Mouse (Mus musculus) hindbrain, embryonic 10.5 days (tissue): ENCODE data around the gene Map2. TPM values are rescaled to one million over a fixed set of nuclear protein-coding genes. Genes with fewer than 3 reads are reported as not detected.

Experiments used
- DNase-seq: peaks from one replicate; pipeline ENCODE4 v3.0.0-alpha.2; 2017; ENCODE audit warnings: low spot score
- H3K27ac ChIP-seq: fragments of 300-500 bp; sonication (generic); 2 replicates; pipeline ENCODE4 v1.5.1; 2016; ENCODE audit warnings: mild to moderate bottlenecking, moderate library complexity
- H3K27me3 ChIP-seq: fragments of 300-500 bp; sonication (generic); 2 replicates; pipeline ENCODE4 v1.6.1; 2016; ENCODE audit warnings: mild to moderate bottlenecking; ENCODE audit not compliant: poor library complexity, insufficient read depth, severe bottlenecking
- H3K36me3 ChIP-seq: fragments of 300-500 bp; sonication (generic); 2 replicates; pipeline ENCODE4 v1.6.1; 2016; ENCODE audit warnings: mild to moderate bottlenecking, moderate library complexity
- H3K4me1 ChIP-seq: fragments of 300-500 bp; sonication (generic); replicated peaks from 2 replicates; pipeline ENCODE4 v1.6.1; 2016; ENCODE audit warnings: mild to moderate bottlenecking
- H3K4me3 ChIP-seq: fragments of 300-500 bp; sonication (generic); 2 replicates; pipeline ENCODE4 v1.5.1; 2016; ENCODE audit warnings: mild to moderate bottlenecking, moderate library complexity
- H3K9me3 ChIP-seq: fragments of 300-500 bp; sonication (generic); 2 replicates; pipeline ENCODE4 v1.6.1; 2016; ENCODE audit warnings: mild to moderate bottlenecking, moderate library complexity
- WGBS: fragments of 180-500 bp; shearing (Covaris S2); methylation state at CpG from one replicate; pipeline ENCODE4 v1.1.7; 2016; 5-methylcytosine and 5-hydroxymethylcytosine counted together
- polyA plus RNA-seq: library from polyadenylated mRNA; unstranded; fragments of >200 nt; fragmentation: Nextera tagmentation; extraction: Ambion mirVana; gene quantifications from 2 replicates; pipeline ENCODE4 v1.2.1, GENCODE M21; 2016

The Map2 gene
- polyA plus RNA-seq, 1 experiment from 2014 or later, result 164 TPM

DNA sequence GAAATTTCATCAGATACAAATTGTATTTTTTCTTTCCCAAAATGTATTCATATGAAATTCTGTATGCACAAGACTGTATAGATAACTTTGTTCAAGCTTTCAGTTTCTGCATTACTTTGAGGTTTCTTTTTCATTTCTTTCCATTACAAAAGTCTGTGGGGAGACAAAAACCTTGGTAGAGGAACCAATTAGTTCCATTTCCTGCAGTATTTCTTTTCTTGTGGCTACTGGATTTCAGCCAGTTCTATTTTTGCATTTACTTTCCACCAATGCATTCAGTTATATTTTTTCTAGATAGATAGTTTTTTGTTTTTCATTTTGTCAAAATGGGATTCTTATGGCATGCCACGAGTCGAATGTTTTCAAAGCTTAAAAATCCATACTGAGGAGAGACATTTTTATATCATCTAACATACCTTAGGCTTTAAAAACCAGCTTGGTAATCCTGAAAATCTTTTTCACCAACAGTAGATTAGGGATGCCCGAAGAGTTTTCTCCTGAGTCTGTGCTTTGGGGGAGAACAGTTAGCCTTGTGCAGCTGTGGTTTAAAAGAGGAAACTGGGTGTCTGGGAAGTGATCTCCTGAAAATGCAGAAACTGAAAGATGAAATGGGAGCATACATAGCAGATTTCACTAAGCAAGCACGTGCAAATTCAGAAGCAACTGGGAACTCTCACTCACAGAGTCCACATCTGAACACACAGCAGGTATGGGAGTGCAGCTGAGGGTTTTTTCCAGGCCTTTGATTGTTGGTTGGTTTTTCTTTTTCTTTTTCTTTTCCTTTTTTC is 104.3 kb downstream of the Map2 start:
- 90% methylated on average over 4 of the region's 4 CpGs for WGBS
- DNase-seq, result no peak

DNA sequence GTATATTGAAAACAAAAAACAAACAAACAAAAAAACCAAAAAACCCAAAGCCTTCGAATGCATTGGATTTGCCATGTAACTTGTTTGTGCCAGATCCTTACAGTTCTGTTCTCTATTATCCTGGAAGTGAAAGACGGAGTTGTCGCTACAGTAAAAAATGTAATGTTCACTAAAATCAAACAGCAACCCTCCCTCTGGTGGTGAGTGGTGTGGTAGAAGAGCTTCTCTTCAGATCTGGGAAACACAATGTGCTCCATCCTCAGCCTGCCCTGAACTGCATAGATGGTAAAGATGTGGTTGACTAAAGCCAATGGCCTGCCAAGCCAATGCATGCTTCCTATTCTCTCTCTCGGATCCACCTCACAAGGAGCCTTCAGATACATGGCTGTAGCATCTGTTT is 105.1 kb downstream of the Map2 start:
- WGBS, result 89% methylated on average over 4 of the region's 4 CpGs
- Histone ChIP-seq H3K27ac (no peak overlapping the region), H3K4me1 (no peaks in the 10 kb centered on the region), H3K27me3 (no peaks in the 10 kb centered on the region), H3K4me3 (no peak overlapping the region), H3K9me3 (no peaks in the 10 kb centered on the region), H3K36me3 (0 out of 2 replicates have a peak, but pooled peaks cover 3% of the 10 kb centered on the region)
- no peak for DNase-seq

More for the DNA sequence above, 104.3 kb downstream of the Map2 start:
- Histone ChIP-seq H3K27me3 (no peaks in the 10 kb centered on the region), H3K9me3 (no peaks in the 10 kb centered on the region), H3K36me3 (0 out of 2 replicates have a peak, but pooled peaks cover 3% of the 10 kb centered on the region), H3K4me3 (no peak overlapping the region), H3K4me1 (no peaks in the 10 kb centered on the region), H3K27ac (no peak overlapping the region)

DNA sequence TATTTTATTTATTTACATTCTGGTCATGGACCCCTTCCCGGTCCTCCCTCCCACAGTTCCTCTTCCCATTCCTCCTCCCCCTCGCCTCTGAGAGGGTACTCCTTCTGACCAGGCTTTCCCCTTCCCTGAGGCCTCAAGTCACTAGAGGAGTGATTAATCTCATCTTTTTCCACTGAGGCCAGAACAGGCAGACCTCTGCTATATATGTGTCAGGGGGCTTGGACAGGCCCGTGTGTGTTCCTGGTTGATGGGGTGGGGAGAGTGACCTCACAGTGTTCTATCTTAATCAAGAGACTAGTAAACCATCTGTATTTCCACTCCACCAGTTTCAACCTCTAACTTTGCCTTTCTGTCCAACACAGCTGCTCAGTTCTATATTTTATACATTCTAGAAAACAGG is 107.4 kb downstream of the Map2 start:
- H3K4me3 ChIP-seq, result no peak overlapping the region
- no peak overlapping the region for H3K27ac ChIP-seq
- no peak for DNase-seq
- no peaks in the 10 kb centered on the region for H3K27me3 ChIP-seq
- H3K9me3 ChIP-seq, result no peaks in the 10 kb centered on the region
- H3K36me3 ChIP-seq, result 0 out of 2 replicates have a peak, but pooled peaks cover 3% of the 10 kb centered on the region
- no peaks in the 10 kb centered on the region for H3K4me1 ChIP-seq
- 72% methylated on average over 3 of the region's 3 CpGs for WGBS

DNA sequence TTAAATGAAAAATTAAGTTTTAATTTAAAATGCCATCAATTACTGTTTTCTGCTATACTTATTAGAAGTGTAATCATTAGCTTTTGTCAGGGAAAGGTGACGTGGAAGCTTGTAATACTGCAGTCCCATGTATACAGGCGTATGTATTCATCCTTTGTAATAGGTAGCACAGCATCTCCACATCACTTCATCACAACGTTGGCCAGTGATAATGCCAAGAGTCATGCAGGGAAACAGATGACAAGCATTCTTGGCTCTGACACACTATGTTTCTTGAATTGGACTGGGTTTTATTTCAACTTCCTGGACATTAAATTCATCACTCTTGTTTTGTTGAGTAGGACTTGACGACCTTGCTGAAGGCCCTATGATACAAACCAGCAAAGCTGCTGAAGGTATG is 113.9 kb downstream of the Map2 start:
- H3K4me1 ChIP-seq, result no peaks in the 10 kb centered on the region
- H3K27ac ChIP-seq, result no peak overlapping the region
- no peaks in the 10 kb centered on the region for H3K36me3 ChIP-seq
- no peak overlapping the region for H3K4me3 ChIP-seq
- H3K9me3 ChIP-seq, result no peaks in the 10 kb centered on the region
- H3K27me3 ChIP-seq, result no peaks in the 10 kb centered on the region
- DNase-seq, result no peak
- WGBS, result 90% methylated on average over 4 of the region's 4 CpGs

DNA sequence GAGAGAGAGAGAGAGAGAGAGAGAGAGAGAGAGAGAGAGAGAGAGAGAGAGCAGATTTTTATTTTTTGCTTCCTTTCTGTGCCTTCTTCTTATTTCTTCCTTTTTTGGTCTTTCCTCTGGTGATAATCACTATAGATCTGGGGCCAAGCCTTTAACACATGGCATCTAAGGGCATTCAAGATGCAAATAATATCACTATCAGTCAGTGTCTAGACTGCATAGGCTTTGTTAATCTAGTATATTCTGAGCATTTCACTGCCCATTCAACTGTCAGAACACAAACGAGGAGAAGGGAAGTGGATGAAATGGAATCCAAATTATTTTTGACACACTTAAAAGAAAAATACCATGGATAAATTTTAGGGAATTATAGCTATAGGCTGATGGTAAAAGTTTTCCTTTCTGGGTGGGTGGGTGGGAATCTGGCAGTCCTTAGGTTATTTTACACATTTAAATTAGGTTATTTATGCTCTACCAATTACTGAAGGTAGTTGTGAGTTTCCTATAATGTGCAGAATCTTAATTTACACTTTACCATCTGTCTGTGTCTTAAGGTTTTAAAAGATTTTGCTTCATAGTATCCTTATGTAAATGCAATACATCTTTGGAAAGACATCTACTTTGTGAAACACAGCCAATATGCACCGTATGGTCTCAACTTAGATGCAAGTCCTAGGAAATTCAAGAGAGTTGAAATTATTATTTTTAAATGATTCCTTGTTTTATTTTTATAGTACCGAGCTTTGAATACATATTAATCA is 117.2 kb downstream of the Map2 start:
- 85% methylated on average over 3 of the region's 3 CpGs for WGBS

DNA sequence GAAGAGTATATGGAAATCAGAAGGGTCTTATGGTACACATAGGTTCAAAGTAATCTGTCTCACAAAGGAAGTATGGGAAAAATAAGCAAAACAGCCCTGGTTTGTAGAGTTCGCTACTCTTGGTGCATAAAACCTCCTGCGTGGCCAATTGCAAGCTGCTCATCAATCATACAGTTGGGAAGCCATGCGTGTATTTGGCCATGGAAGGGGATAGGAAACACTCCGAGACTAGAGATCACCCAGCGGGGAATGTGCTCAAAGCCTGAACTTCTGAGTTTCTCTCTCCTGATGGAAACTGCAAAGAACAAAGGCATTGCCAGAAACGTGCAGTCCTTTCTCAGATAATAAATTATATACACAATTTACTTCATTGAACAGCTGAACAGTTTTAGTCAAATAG is 124.3 kb downstream of the Map2 start:
- Histone ChIP-seq H3K4me1 (no peaks in the 10 kb centered on the region), H3K4me3 (no peak overlapping the region), H3K27ac (no peak overlapping the region), H3K36me3 (no peaks in the 10 kb centered on the region), H3K9me3 (no peaks in the 10 kb centered on the region), H3K27me3 (no peaks in the 10 kb centered on the region)
- no peak for DNase-seq
- 86% methylated on average over 6 of the region's 6 CpGs for WGBS

More for the DNA sequence above, 117.2 kb downstream of the Map2 start:
- Histone ChIP-seq H3K27ac (no peak overlapping the region), H3K27me3 (no peaks in the 10 kb centered on the region), H3K4me3 (no peak overlapping the region), H3K9me3 (no peaks in the 10 kb centered on the region), H3K36me3 (no peaks in the 10 kb centered on the region), H3K4me1 (no peaks in the 10 kb centered on the region)
- DNase-seq, result no peak

DNA sequence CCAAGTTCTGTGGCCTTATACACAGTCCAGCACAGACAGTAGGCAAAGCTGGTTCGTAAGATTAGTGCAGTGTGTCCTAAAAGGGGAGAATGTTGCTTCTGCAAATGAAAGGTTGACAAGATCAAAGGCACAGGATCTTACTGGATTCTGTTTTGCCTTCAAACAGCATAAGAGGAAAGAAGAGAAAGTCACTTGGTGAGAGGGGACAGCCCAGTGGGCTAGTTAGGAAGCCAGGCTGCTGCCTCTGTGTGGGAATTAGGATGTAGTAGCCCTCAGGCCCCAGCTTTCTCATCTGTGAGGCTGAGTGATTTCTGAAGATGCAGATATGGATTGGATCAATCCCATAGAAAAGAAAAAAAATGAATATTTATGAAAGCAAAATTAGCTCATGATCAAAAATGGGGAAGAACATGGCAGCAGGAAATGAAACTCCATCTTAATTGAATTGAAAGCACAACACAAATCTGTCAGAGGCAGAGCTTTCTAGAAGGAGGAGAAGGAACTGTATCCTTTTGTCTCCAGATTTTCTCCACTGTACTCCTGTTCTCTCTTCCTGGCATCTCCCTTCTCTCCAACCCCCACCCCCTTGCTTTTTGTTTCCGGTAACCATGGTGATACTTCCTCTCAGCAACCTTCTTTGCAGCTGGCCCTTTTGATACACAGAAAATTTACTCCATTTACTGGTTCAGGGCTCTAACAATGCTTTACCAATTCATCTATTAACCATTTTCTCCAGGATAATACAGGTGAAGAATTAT is 145.5 kb downstream of the Map2 start:
- peak; percentile 15 for DNase-seq
- H3K27me3 ChIP-seq, result no peaks in the 10 kb centered on the region
- WGBS, result 60% methylated on average over 2 of the region's 2 CpGs
- H3K27ac ChIP-seq, result peak overlapping the region; percentile 87
- H3K36me3 ChIP-seq, result no peaks in the 10 kb centered on the region
- peaks cover 32% of the 10 kb centered on the region for H3K4me1 ChIP-seq
- H3K9me3 ChIP-seq, result no peaks in the 10 kb centered on the region
- H3K4me3 ChIP-seq, result no peak overlapping the region

DNA sequence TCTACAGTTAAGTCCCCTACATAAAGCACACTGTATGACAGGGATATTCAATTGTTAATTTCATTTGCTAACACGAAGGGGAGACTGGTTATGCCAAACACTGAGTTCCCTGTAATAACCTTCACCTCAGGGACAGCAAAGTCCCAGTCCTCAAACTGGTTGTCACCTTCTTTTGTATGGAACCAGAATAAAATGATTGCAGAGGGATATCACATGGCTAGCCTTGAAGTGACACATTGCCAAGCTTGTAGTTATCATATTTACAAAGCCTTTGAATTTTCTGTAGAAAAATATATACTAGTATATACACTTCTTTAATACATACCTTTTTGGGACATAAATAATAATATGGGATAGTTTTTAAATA is 146.0 kb downstream of the Map2 start:
- Histone ChIP-seq H3K4me1 (peaks cover 32% of the 10 kb centered on the region), H3K9me3 (no peaks in the 10 kb centered on the region), H3K4me3 (no peak overlapping the region), H3K27me3 (no peaks in the 10 kb centered on the region), H3K36me3 (no peaks in the 10 kb centered on the region), H3K27ac (peak overlapping the region; percentile 87)
- 34% methylated on average over 1 of the region's 1 CpGs for WGBS
- no peak for DNase-seq

DNA sequence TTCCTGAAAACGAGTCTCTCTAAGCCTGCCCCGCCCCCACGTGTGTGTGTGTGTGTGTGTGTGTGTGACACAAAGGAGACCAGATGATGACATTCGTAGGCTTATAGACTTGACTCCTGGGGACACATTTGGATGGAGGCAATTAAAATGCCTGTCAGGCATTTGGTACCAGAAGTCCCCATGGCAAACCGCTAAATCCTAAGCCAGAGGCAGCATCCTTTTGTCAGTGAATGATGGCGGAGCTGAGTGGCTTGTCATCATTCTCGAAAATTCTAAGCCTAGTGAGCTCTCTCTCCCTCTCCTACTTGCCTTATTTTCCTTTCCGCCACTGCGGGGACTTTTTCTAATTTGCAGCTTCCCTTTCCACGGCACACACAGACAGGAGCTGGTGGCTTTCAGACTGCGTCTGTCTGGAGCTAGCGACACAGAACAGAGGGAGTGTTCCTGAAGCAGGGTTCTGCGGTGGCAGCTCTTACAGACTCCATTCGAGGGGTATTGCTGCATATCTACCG is 146.6 kb downstream of the Map2 start:
- Histone ChIP-seq H3K9me3 (no peaks in the 10 kb centered on the region), H3K4me3 (peak overlapping the region; percentile 43), H3K27me3 (no peaks in the 10 kb centered on the region), H3K36me3 (no peaks in the 10 kb centered on the region), H3K27ac (peak overlapping the region; percentile 87), H3K4me1 (peaks cover 32% of the 10 kb centered on the region)
- 45% methylated on average over 15 of the region's 15 CpGs for WGBS
- peak; percentile 44 for DNase-seq

DNA sequence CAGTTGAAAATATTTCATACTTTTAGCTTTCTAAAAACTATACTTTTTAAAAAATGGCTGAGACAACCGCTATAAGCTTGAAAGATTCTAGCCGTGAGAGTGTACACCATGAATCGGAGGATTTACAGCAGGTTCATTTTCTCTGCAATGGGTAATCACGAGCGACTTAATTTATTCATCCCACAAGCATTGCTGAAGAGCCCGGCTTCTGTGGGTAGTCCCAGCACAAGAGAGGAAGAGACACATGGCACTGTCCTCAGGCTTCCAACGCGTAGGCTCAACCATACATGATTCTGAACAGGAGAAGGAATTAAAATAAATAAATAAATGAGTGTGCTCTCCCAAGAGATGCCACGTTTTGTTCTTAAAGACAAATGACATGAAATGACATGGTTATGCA is 148.4 kb downstream of the Map2 start:
- H3K36me3 ChIP-seq, result no peaks in the 10 kb centered on the region
- no peaks in the 10 kb centered on the region for H3K9me3 ChIP-seq
- H3K27me3 ChIP-seq, result no peaks in the 10 kb centered on the region
- no peak overlapping the region for H3K27ac ChIP-seq
- peak overlapping the region; percentile 43; the same call in 1 of the 2 replicates for H3K4me3 ChIP-seq
- H3K4me1 ChIP-seq, result peaks cover 32% of the 10 kb centered on the region
- 78% methylated on average over 9 of the region's 9 CpGs for WGBS
- DNase-seq, result no peak

DNA sequence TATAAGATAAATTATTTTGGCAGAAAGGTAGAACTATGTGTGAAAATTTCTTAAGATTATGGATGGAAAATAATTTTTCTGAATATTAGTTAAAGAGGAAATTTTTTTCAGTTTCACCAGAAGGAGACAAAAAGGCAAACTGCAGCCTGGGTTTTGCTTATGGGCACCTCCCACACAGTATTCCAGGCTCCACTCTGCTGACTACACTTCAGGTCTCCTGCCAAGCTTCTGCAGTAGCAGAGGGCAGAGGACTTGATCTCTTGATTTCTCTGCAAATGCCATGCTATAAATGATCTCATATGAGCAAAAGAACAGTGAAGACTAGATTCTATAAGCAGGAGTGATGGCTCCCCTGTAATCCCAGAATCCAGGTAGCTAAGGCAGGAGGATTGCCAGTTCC is 149.9 kb downstream of the Map2 start:
- no peak overlapping the region for H3K27ac ChIP-seq
- H3K9me3 ChIP-seq, result no peaks in the 10 kb centered on the region
- H3K36me3 ChIP-seq, result no peaks in the 10 kb centered on the region
- DNase-seq, result no peak
- no peaks in the 10 kb centered on the region for H3K27me3 ChIP-seq
- peaks cover 30% of the 10 kb centered on the region for H3K4me1 ChIP-seq
- no peak overlapping the region; the same call in 1 of the 2 replicates for H3K4me3 ChIP-seq

DNA sequence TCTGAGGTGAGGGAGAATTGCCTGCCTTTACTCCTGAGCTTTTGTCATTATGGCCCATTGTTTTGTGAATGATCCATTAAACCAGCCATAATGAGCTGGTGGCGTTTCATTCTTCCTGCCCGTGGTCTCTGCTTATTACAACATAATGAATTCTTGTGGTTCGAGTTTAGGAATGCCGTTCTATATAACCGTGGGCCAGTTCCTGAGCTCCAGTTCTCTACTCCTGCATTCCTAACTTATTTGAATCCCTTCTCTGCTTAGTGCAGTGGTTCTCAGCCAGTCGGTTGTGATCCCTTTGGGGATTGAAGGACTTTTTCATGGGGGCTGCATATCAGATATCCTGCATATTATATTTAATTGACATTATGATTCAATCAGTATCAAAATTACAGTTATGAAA is 153.9 kb downstream of the Map2 start:
- H3K27ac ChIP-seq, result no peak overlapping the region
- H3K4me1 ChIP-seq, result peaks cover 5% of the 10 kb centered on the region; the same call in 1 of the 2 replicates
- 69% methylated on average over 6 of the region's 6 CpGs for WGBS
- no peak for DNase-seq
- H3K9me3 ChIP-seq, result no peaks in the 10 kb centered on the region
- no peaks in the 10 kb centered on the region for H3K36me3 ChIP-seq
- H3K4me3 ChIP-seq, result no peak overlapping the region
- H3K27me3 ChIP-seq, result no peaks in the 10 kb centered on the region
